Mouse (Mus musculus) liver, embryonic 13.5 days (tissue): Measurements from ENCODE around the gene Pten. TPM values are rescaled to one million over a fixed set of nuclear protein-coding genes. Genes with fewer than 3 reads are reported as not detected.

Source experiments
- ATAC-seq: fragments of 200-750 bp; cut with Nextera tagmentation; 2 replicates; pipeline ENCODE4 v1.8.0; 2017; ENCODE audit warnings: low read depth, mild to moderate bottlenecking, moderate number of reproducible peaks, moderate library complexity
- DNase-seq: peaks from one replicate; pipeline ENCODE4 v3.0.0; 2022
- H3K27ac ChIP-seq: fragments of 300-500 bp; sonication (generic); 2 replicates; pipeline ENCODE4 v1.5.1; 2015; ENCODE audit warnings: moderate library complexity, mild to moderate bottlenecking, inconsistent platforms
- H3K27me3 ChIP-seq: fragments of 300-500 bp; sonication (generic); 2 replicates; pipeline ENCODE4 v1.6.1; 2015; ENCODE audit warnings: mild to moderate bottlenecking, inconsistent platforms
- H3K36me3 ChIP-seq: fragments of 300-500 bp; sonication (generic); 2 replicates; pipeline ENCODE4 v1.6.1; 2015; ENCODE audit warnings: mild to moderate bottlenecking, inconsistent platforms
- H3K4me1 ChIP-seq: fragments of 300-500 bp; sonication (generic); replicated peaks from 2 replicates; pipeline ENCODE4 v1.6.1; 2015; ENCODE audit warnings: inconsistent platforms
- H3K4me2 ChIP-seq: fragments of 300-500 bp; sonication (generic); 2 replicates; pipeline ENCODE4 v1.6.1; 2015; ENCODE audit warnings: inconsistent platforms, mild to moderate bottlenecking, moderate library complexity
- H3K4me3 ChIP-seq: fragments of 300-500 bp; sonication (generic); replicated peaks from 2 replicates; pipeline ENCODE4 v1.5.1; 2015; ENCODE audit warnings: mild to moderate bottlenecking, inconsistent platforms
- H3K9ac ChIP-seq: fragments of 300-500 bp; sonication (generic); 2 replicates; pipeline ENCODE4 v1.6.1; 2015; ENCODE audit warnings: mild to moderate bottlenecking, inconsistent platforms
- H3K9me3 ChIP-seq: fragments of 300-500 bp; sonication (generic); replicated peaks from 2 replicates; pipeline ENCODE4 v1.6.1; 2016; ENCODE audit warnings: inconsistent platforms
- WGBS: fragments of 180-500 bp; shearing (Covaris S2); methylation state at CpG from one replicate; pipeline ENCODE4 v1.1.7; 2015; ENCODE audit not compliant: insufficient replicate concordance; 5-methylcytosine and 5-hydroxymethylcytosine counted together
- polyA plus RNA-seq: library from polyadenylated mRNA; unstranded; fragments of >200 nt; fragmentation: Nextera tagmentation; extraction: Ambion mirVana; gene quantifications from 2 replicates; pipeline ENCODE4 v1.2.1, GENCODE M21; 2015

Pten gene
- polyA plus RNA-seq, result 2.8 and 3.2 TPM in 2 replicates

- WGBS, result under 1% methylated on average over 69 of the region's 77 CpGs
- Histone ChIP-seq H3K4me1 (peaks cover 40% of the 10 kb centered on the region), H3K9ac (peak within 1 kb of the TSS; percentile 90), H3K4me2 (peak within 1 kb of the TSS; percentile 100), H3K27ac (peak within 1 kb of the TSS; percentile 93), H3K36me3 (no peaks in the 10 kb centered on the region), H3K9me3 (no peaks in the 10 kb centered on the region), H3K4me3 (peak within 1 kb of the TSS; percentile 95), H3K27me3 (0 out of 2 replicates have a peak, but pooled peaks cover 10% of the 10 kb centered on the region)
- ATAC-seq (peak; percentile 89), DNase-seq (peak; percentile 92)
Observed at GRCm38 (mm10) chr19:32756900-32757725, at the start of gene Pten. Pten (plus strand) TSS chr19:32757497.

DNA sequence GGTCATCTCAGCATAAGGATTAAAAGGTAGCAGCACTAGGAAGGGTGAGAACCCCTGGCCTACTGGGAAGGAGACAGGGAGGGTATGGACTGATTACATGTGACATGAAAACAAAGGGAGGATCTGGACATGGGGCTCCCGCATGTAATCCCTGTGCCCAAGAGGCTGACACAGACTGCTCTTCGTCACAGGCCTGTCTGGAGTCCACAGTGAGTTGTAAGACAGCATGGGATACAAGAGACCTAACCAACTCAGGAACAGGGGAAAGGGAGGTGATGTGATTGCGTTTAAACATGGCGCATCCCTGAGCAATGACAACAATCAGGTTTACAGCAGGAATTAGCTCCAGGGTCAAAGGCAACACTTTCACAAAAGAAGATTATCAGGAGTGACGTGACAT is 48.3 kb upstream of the Pten start:
- no peak overlapping the region for H3K27ac ChIP-seq
- no peak overlapping the region for H3K9ac ChIP-seq
- H3K4me1 ChIP-seq, result peaks cover 29% of the 10 kb centered on the region
- no peak for DNase-seq
- H3K4me3 ChIP-seq, result no peak overlapping the region
- no peaks in the 10 kb centered on the region for H3K27me3 ChIP-seq
- H3K36me3 ChIP-seq, result peaks cover 30% of the 10 kb centered on the region
- no peak for ATAC-seq
- 86% methylated on average over 5 of the region's 5 CpGs for WGBS
- H3K9me3 ChIP-seq, result no peaks in the 10 kb centered on the region
- H3K4me2 ChIP-seq, result no peak overlapping the region

DNA sequence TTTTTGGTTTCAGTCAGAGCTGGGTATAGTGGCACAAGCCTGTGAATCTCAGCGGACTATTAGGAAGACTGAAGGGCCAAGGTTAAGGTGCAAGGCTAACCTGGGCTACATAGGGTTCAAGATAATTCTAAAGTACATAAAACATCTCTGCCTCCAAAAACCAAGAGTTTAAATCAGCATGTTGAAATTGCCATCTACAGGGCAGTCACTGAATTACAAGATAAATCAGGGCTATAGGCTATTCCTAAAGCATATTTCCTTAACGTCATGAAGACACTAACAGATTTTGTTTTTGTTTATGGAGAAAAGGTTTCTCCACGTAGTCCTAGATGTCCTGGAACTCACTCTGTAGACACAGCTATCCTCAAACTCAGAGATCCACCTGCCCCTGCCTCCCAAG is 47.0 kb upstream of the Pten start:
- no peak for DNase-seq

GRCm38 (mm10) chr19:32711761-32712541 is 45.3 kb upstream of the Pten start:
- peak overlapping the region; percentile 82 for H3K27ac ChIP-seq
- 0 out of 2 replicates have a peak, but pooled peaks cover 3% of the 10 kb centered on the region for H3K36me3 ChIP-seq
- WGBS, result under 1% methylated on average over 62 of the region's 63 CpGs
- peak; percentile 81 for DNase-seq
- no peaks in the 10 kb centered on the region for H3K9me3 ChIP-seq
- peak; percentile 97 for ATAC-seq
- H3K4me1 ChIP-seq, result peaks cover 38% of the 10 kb centered on the region
- peak overlapping the region; percentile 89 for H3K9ac ChIP-seq
- peak overlapping the region; percentile 77 for H3K4me2 ChIP-seq
- H3K27me3 ChIP-seq, result no peaks in the 10 kb centered on the region
- H3K4me3 ChIP-seq, result peak overlapping the region; percentile 88

More for the DNA sequence above, 47.0 kb upstream of the Pten start:
- Histone ChIP-seq H3K4me3 (no peak overlapping the region), H3K4me2 (peak overlapping the region; percentile 77; the same call in 1 of the 2 replicates), H3K9me3 (no peaks in the 10 kb centered on the region), H3K36me3 (peaks cover 17% of the 10 kb centered on the region), H3K9ac (no peak overlapping the region), H3K27ac (no peak overlapping the region), H3K27me3 (no peaks in the 10 kb centered on the region), H3K4me1 (peaks cover 35% of the 10 kb centered on the region)
- ATAC-seq, result no peak
- WGBS, result 44% methylated on average over 3 of the region's 3 CpGs

GRCm38 (mm10) chr19:32712588-32713042 is 44.7 kb upstream of the Pten start:
- Histone ChIP-seq H3K27ac (peak overlapping the region; percentile 82; the same call in 1 of the 2 replicates), H3K4me2 (peak overlapping the region; percentile 77), H3K36me3 (0 out of 2 replicates have a peak, but pooled peaks cover 3% of the 10 kb centered on the region), H3K9ac (peak overlapping the region; percentile 89), H3K9me3 (no peaks in the 10 kb centered on the region), H3K27me3 (no peaks in the 10 kb centered on the region), H3K4me1 (peaks cover 38% of the 10 kb centered on the region), H3K4me3 (peak overlapping the region; percentile 88)
- peak; percentile 82 for ATAC-seq
- peak; percentile 68 for DNase-seq
- WGBS, result 2% methylated on average over 11 of the region's 11 CpGs

- Histone ChIP-seq H3K4me1 (peaks cover 38% of the 10 kb centered on the region), H3K9me3 (no peaks in the 10 kb centered on the region), H3K4me2 (0 out of 2 replicates have a peak overlapping the region, but pooled peaks have one; percentile 77), H3K9ac (no peak overlapping the region), H3K27ac (no peak overlapping the region), H3K4me3 (no peak overlapping the region), H3K27me3 (no peaks in the 10 kb centered on the region), H3K36me3 (0 out of 2 replicates have a peak, but pooled peaks cover 3% of the 10 kb centered on the region)
- DNase-seq (no peak), ATAC-seq (no peak)
- 69% methylated on average over 3 of the region's 3 CpGs for WGBS
Observed at GRCm38 (mm10) chr19:32713471-32713870, 43.8 kb upstream of the Pten start.

DNA sequence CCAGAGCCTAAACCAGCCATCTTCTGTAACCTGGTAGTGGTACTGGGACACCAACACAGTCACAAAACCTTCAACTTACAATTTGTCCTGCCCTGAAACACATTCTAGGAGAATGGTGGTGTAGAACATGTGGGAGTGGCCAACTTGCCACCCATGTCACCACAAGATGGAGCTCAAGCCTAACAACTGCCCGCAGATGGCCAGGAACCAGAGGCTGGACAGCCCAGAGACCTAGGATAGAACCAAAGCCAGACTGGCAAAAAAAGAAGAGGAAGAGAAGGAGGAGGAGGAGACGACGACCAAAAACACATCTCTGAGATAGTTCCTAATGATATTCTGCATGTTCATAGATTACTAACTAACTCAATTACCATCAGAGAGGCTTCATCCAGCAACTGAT is 42.1 kb upstream of the Pten start:
- Histone ChIP-seq H3K4me3 (no peak overlapping the region), H3K9ac (no peak overlapping the region), H3K4me2 (no peak overlapping the region), H3K27ac (no peak overlapping the region), H3K4me1 (peaks cover 35% of the 10 kb centered on the region), H3K27me3 (no peaks in the 10 kb centered on the region), H3K36me3 (no peaks in the 10 kb centered on the region), H3K9me3 (no peaks in the 10 kb centered on the region)
- DNase-seq, result peak; percentile 53
- no peak for ATAC-seq
- WGBS, result 2% methylated on average over 3 of the region's 3 CpGs

GRCm38 (mm10) chr19:32715681-32716080 is 41.6 kb upstream of the Pten start:
- no peak overlapping the region for H3K4me2 ChIP-seq
- H3K36me3 ChIP-seq, result no peaks in the 10 kb centered on the region
- ATAC-seq (no peak), DNase-seq (no peak)
- no peak overlapping the region for H3K27ac ChIP-seq
- H3K9me3 ChIP-seq, result no peaks in the 10 kb centered on the region
- H3K4me3 ChIP-seq, result no peak overlapping the region
- peaks cover 31% of the 10 kb centered on the region for H3K4me1 ChIP-seq
- H3K9ac ChIP-seq, result no peak overlapping the region
- no peaks in the 10 kb centered on the region for H3K27me3 ChIP-seq

DNA sequence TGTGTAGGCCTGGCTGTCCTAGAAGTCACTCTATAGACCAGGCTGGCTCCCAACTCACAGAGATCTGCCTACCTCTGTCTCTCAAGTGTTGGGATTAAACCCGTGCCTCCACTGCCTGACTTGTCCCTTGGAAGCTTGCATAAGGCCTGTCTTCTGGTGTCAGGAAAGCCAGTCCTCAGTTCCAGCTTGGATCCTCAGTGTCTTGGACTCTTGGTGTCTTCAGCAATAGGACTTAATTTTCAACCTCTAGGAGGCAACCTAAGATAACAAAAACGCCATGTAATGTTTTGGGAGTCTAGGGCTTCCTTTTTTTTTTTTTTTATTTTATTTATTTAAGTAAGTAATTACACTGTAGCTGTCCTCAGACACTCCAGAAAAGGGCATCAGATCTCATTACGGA is 39.7 kb upstream of the Pten start:
- no peak overlapping the region for H3K4me2 ChIP-seq
- H3K9ac ChIP-seq, result no peak overlapping the region
- peaks cover 21% of the 10 kb centered on the region for H3K4me1 ChIP-seq
- no peak overlapping the region for H3K4me3 ChIP-seq
- no peaks in the 10 kb centered on the region for H3K27me3 ChIP-seq
- no peaks in the 10 kb centered on the region for H3K9me3 ChIP-seq
- H3K36me3 ChIP-seq, result no peaks in the 10 kb centered on the region
- H3K27ac ChIP-seq, result no peak overlapping the region
- no peak for DNase-seq
- no peak for ATAC-seq
- 49% methylated on average over 3 of the region's 3 CpGs for WGBS

GRCm38 (mm10) chr19:32720319-32720718 is 37.0 kb upstream of the Pten start:
- WGBS, result 81% methylated on average over 1 of the region's 1 CpGs
- no peak overlapping the region for H3K27ac ChIP-seq
- no peaks in the 10 kb centered on the region for H3K36me3 ChIP-seq
- ATAC-seq (no peak), DNase-seq (no peak)
- H3K4me3 ChIP-seq, result no peak overlapping the region
- H3K4me2 ChIP-seq, result no peak overlapping the region
- H3K9ac ChIP-seq, result no peak overlapping the region
- H3K27me3 ChIP-seq, result no peaks in the 10 kb centered on the region
- H3K9me3 ChIP-seq, result no peaks in the 10 kb centered on the region
- H3K4me1 ChIP-seq, result peaks cover 3% of the 10 kb centered on the region; the same call in 1 of the 2 replicates

- DNase-seq, result no peak
- Histone ChIP-seq H3K4me3 (no peak overlapping the region), H3K27me3 (peaks cover 23% of the 10 kb centered on the region), H3K9me3 (no peaks in the 10 kb centered on the region), H3K9ac (no peak overlapping the region), H3K4me2 (no peak overlapping the region), H3K4me1 (peaks cover 3% of the 10 kb centered on the region; the same call in 1 of the 2 replicates), H3K36me3 (no peaks in the 10 kb centered on the region), H3K27ac (no peak overlapping the region)
- no peak for ATAC-seq
- WGBS, result 50% methylated on average over 7 of the region's 7 CpGs
Observed at GRCm38 (mm10) chr19:32723817-32724216, 33.5 kb upstream of the Pten start.
